Mouse (Mus musculus) embryonic facial prominence, embryonic 13.5 days (tissue): ENCODE results near the gene Cwc27. TPM values are rescaled to one million over a fixed set of nuclear protein-coding genes. Genes with fewer than 3 reads are reported as not detected.

Experiments
- ATAC-seq: fragments of 200-750 bp; cut with Nextera tagmentation; 2 replicates; pipeline ENCODE4 v1.8.0; 2017; ENCODE audit warnings: low read depth; ENCODE audit not compliant: insufficient number of reproducible peaks, insufficient read depth, low FRiP score, low TSS enrichment
- H3K27ac ChIP-seq: fragments of 300-500 bp; sonication (generic); 2 replicates; pipeline ENCODE4 v1.5.1; 2015; ENCODE audit warnings: moderate library complexity, mild to moderate bottlenecking, inconsistent platforms
- H3K27me3 ChIP-seq: fragments of 300-500 bp; sonication (generic); 2 replicates; pipeline ENCODE4 v1.6.1; 2015; ENCODE audit warnings: mild to moderate bottlenecking, inconsistent platforms
- H3K36me3 ChIP-seq: fragments of 300-500 bp; sonication (generic); 2 replicates; pipeline ENCODE4 v1.6.1; 2015; ENCODE audit warnings: mild to moderate bottlenecking, inconsistent platforms
- H3K4me1 ChIP-seq: fragments of 300-500 bp; sonication (generic); 2 replicates; pipeline ENCODE4 v1.6.1; 2015; ENCODE audit warnings: inconsistent platforms
- H3K4me2 ChIP-seq: fragments of 300-500 bp; sonication (generic); 2 replicates; pipeline ENCODE4 v1.6.1; 2015; ENCODE audit warnings: moderate library complexity, mild to moderate bottlenecking, inconsistent platforms
- H3K4me3 ChIP-seq: fragments of 300-500 bp; sonication (generic); 2 replicates; pipeline ENCODE4 v1.5.1; 2015; ENCODE audit warnings: mild to moderate bottlenecking, inconsistent platforms
- H3K9ac ChIP-seq: fragments of 300-500 bp; sonication (generic); 2 replicates; pipeline ENCODE4 v1.6.1; 2015; ENCODE audit warnings: mild to moderate bottlenecking, inconsistent platforms
- H3K9me3 ChIP-seq: fragments of 300-500 bp; sonication (generic); 2 replicates; pipeline ENCODE4 v1.6.1; 2016; ENCODE audit warnings: inconsistent platforms
- WGBS: fragments of 180-500 bp; shearing (Covaris S2); methylation state at CpG from one replicate; pipeline ENCODE4 v1.1.7; 2015; ENCODE audit warnings: mixed read lengths; 5-methylcytosine and 5-hydroxymethylcytosine counted together
- polyA plus RNA-seq: library from polyadenylated mRNA; unstranded; fragments of >200 nt; fragmentation: Nextera tagmentation; extraction: Ambion mirVana; gene quantifications from 2 replicates; pipeline ENCODE4 v1.2.1, GENCODE M21; 2015

Cwc27 gene
- polyA plus RNA-seq = 37.1 and 42.0 TPM in 2 replicates

DNA sequence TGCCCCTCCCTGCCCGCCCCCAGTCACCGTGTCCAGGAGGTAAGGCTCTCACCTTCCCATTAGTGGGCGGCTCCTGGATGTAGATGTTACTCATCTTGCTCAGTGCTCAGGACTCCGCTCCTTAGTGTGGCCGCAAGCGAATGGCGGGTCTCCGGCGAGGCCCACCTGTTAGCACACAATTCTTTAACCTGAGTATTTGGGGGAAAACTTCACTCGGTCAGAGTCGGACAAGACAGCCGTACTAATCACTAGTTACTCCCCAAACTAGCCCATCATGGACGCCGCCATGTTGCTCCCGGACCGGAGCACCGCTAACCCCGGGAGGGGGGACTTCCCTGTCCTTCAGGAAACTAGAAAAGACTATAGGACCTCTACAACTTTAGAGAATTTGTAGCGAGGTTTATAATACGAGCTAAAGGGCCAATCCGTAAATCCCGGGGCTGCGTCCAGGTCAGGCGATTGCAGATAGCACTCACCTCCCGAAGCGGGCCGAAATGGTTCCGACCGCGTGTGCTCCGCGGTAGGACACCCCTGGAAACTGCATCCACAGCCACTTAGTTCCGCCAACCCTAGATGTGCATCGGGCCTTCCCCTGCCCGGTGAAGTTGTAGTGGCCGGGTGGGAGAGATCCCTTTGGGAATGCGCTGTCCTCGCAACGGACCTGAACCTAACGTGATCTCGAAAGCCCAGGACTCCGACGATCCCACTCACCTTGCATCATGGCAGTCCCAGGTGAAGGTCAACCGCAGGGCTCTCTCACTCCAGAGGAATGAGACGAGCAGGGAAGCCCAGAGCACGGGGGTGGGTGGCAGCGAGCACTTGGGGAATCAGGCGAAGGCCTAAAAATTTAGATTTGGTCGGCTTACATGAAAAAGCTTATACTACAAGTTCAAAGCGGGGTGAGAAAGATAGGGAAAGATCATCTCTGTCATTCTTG lies at the start of gene Cwc27:
Cwc27 (minus strand) TSS at position 508 of the 937 bp plus-strand sequence.
- H3K4me3 ChIP-seq = peak within 1 kb of the TSS; percentile 67
- no peaks in the 10 kb centered on the region for H3K27me3 ChIP-seq
- peak within 1 kb of the TSS; percentile 83 for H3K27ac ChIP-seq
- no peaks in the 10 kb centered on the region for H3K9me3 ChIP-seq
- peak; percentile 93 for ATAC-seq
- WGBS = under 1% methylated on average over 50 of the region's 50 CpGs
- H3K4me1 ChIP-seq = peaks cover 15% of the 10 kb centered on the region
- peak within 1 kb of the TSS; percentile 90 for H3K9ac ChIP-seq
- H3K36me3 ChIP-seq = peaks cover 7% of the 10 kb centered on the region; the same call in 1 of the 2 replicates
- peak within 1 kb of the TSS; percentile 73 for H3K4me2 ChIP-seq

DNA sequence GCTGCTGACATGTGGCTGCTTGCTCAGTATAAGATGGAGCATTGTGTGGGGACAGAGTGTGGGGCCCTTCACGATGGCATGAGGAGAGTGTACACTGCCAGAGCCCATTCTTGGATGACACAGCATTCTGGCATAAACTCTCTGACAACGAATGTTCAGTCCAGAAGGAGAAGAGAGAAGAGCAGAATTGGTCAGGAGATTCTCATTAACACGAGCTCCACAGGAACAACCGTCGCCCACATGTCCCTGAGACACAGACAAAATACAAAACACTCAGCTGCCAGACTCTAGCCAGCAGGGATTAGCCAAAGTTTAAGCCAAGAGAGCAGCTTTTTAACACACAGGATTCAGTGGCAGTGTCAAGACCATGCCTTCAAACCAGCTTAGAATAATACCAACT lies 49.8 kb upstream of the Cwc27 start:
- Histone ChIP-seq H3K36me3 (no peaks in the 10 kb centered on the region), H3K4me3 (no peak overlapping the region), H3K9ac (no peak overlapping the region), H3K4me2 (no peak overlapping the region), H3K4me1 (peaks cover 7% of the 10 kb centered on the region), H3K9me3 (no peaks in the 10 kb centered on the region), H3K27me3 (peaks cover 22% of the 10 kb centered on the region), H3K27ac (no peak overlapping the region)
- WGBS = 81% methylated on average over 5 of the region's 5 CpGs
- no peak for ATAC-seq

DNA sequence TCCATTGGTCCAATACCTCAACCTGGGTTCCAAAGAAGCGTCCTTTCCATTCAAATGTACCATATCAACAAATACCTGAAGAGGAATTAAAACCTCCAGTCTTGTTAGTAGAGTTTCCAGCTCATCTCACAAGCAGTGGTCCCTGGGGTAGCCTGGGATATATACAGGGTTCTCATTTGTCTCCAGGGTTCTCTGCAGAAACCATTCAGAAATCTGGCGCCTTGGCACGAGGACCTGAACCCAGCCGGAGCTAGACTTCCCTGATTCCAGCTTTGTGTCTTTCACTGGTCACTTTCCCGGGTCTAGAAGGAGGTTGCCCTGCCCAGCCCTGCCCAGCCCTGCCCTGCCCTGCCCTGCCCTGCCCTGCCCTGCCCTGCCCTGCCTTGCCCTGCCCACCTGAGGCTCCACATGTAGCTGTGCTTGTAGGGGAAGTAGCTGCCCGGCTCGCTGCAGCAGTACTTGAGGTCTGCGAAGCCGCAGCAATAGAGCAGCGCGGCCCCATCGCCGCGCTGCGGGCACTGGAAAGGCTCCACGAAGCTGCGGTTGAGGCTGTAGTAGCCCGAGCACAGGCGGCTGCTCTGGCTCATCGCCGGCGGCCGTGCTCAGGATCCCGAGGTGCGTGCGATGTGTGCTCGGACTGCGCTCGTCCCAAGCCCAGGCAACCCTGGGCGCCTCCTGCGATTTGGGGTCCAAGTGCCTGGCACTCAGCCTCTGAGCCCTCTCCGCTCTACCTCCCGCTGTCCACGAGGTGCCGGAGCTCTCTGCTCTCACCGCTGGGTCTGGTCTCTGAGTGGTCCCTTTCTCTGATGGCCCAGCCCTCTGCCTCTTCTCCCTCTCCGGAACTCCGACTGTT lies 46.4 kb upstream of the Cwc27 start, which contains the start of gene Shisal2b:
Shisal2b (minus strand) TSS at position 767 of the 853 bp plus-strand sequence.
- ATAC-seq = peak; percentile 76; the same call in 1 of the 2 replicates
- WGBS = 4% methylated on average over 38 of the region's 38 CpGs
- Histone ChIP-seq H3K4me1 (peaks cover 5% of the 10 kb centered on the region), H3K27me3 (peaks cover 24% of the 10 kb centered on the region), H3K27ac (no peak within 1 kb of the TSS), H3K9me3 (no peaks in the 10 kb centered on the region), H3K4me2 (peak within 1 kb of the TSS; percentile 95), H3K36me3 (no peaks in the 10 kb centered on the region), H3K9ac (peak within 1 kb of the TSS; percentile 73), H3K4me3 (peak within 1 kb of the TSS; percentile 52)

DNA sequence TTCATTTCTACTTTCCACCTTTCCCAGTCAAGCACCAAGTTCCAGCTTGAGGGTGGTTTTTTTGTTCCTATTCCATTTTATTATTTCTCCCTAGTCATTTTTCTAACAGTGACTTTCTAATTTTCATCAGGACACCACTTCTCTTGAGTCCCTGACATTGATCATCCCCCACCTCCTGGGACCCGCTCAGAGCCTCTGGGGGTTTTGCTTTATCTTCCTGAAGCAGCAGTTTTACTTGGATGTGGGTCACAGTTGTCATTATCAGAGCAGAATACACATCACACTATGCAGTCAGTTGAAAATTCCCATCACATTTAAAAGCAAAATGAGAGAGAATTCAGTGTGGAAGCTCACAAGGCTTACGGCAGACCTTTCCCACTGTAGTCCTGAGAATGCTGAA lies 36.7 kb upstream of the Cwc27 start:
- ATAC-seq = no peak
- WGBS = 87% methylated on average over 2 of the region's 2 CpGs
- no peaks in the 10 kb centered on the region for H3K4me1 ChIP-seq
- H3K9ac ChIP-seq = no peak overlapping the region
- no peaks in the 10 kb centered on the region for H3K36me3 ChIP-seq
- no peak overlapping the region for H3K4me3 ChIP-seq
- no peaks in the 10 kb centered on the region for H3K27me3 ChIP-seq
- H3K27ac ChIP-seq = no peak overlapping the region
- no peak overlapping the region for H3K4me2 ChIP-seq
- no peaks in the 10 kb centered on the region for H3K9me3 ChIP-seq

DNA sequence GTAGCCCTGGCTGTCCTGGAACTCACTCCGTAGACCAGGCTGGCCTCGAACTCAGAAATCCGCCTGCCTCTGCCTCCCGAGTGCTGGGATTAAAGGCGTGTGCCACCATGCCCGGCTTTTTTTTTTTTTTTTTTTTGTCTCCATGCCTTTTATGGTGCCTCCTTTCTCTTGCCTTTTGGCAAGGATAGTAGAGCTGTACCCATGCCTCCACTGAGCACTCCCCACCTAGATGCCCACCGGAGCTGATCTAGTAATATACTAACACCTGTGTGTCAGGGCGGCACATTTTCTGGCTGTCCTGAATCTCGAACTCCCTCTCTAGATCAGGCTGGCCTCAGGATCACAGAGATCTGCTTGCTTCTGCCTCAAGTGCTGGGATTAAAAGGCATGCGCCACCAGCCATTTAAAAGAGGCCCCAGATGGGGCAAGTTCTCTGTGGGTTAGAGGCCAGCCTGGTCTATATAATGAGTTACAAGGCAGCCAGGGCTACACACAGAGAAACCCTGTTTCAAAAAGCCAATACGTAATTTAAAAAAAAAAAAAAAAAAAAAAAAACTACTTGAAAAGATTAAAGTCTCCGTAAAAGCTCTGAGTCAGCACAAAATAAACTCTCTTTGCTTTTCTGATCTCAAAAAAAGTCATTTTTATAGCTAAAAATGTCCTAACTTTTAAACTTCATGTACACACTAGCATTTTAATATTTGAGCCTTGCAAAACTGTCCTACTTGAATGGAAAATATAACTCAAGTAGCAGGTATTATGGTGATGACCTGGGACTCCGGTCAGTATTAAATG lies 26.6 kb upstream of the Cwc27 start:
- H3K27me3 ChIP-seq = no peaks in the 10 kb centered on the region
- no peak overlapping the region for H3K9ac ChIP-seq
- no peak for ATAC-seq
- 88% methylated on average over 10 of the region's 13 CpGs for WGBS
- H3K27ac ChIP-seq = no peak overlapping the region
- no peaks in the 10 kb centered on the region for H3K4me1 ChIP-seq
- H3K4me2 ChIP-seq = no peak overlapping the region
- no peaks in the 10 kb centered on the region for H3K9me3 ChIP-seq
- H3K4me3 ChIP-seq = no peak overlapping the region
- peaks cover 5% of the 10 kb centered on the region for H3K36me3 ChIP-seq

DNA sequence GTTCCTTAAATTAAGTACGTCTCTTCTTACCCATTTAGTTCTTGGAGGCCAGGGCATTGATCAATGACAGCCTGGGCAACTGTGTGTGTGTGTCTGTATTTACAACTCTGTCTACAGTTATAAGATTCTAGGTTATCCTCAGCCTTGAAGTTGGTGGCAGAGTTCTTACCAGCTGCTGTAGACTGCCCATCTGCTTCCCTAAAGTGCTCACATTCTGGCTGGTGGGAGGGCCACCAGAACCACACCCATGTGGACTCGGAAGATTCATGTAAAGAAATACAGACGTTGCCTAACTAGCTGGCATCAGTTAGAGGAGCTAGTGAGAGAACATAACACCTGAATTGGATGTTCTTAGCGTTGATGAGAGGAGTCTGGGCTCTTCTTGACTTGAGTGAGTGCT lies 25.0 kb upstream of the Cwc27 start:
- H3K4me1 ChIP-seq = no peaks in the 10 kb centered on the region
- no peak overlapping the region for H3K27ac ChIP-seq
- no peak overlapping the region for H3K4me3 ChIP-seq
- H3K4me2 ChIP-seq = no peak overlapping the region
- H3K9me3 ChIP-seq = no peaks in the 10 kb centered on the region
- peaks cover 13% of the 10 kb centered on the region for H3K36me3 ChIP-seq
- no peaks in the 10 kb centered on the region for H3K27me3 ChIP-seq
- ATAC-seq = no peak
- 68% methylated on average over 4 of the region's 4 CpGs for WGBS
- no peak overlapping the region for H3K9ac ChIP-seq

DNA sequence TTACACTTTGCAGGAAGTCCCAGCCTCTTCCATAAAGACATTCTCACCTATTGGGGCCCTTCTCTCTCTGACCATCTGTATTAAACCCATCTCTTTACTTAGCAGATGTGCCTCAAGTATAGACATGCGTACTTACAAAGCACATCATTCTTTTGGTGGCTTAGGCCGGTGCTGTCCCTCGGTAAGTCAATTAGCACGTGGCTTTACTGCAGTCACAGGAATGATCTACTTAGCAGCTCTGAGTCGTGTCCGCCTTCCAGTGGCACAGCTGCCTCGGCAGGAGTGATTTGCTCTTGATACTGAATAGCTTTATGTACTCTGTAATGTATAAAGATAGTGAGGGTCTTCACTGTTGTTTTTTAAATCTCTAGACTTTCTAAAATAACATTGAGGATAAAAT lies 20.7 kb upstream of the Cwc27 start:
- H3K4me2 ChIP-seq = no peak overlapping the region
- H3K27me3 ChIP-seq = no peaks in the 10 kb centered on the region
- no peak overlapping the region for H3K27ac ChIP-seq
- WGBS = 82% methylated on average over 7 of the region's 7 CpGs
- peaks cover 45% of the 10 kb centered on the region for H3K36me3 ChIP-seq
- H3K4me1 ChIP-seq = no peaks in the 10 kb centered on the region
- no peak overlapping the region for H3K4me3 ChIP-seq
- ATAC-seq = no peak
- H3K9me3 ChIP-seq = no peaks in the 10 kb centered on the region
- no peak overlapping the region for H3K9ac ChIP-seq

DNA sequence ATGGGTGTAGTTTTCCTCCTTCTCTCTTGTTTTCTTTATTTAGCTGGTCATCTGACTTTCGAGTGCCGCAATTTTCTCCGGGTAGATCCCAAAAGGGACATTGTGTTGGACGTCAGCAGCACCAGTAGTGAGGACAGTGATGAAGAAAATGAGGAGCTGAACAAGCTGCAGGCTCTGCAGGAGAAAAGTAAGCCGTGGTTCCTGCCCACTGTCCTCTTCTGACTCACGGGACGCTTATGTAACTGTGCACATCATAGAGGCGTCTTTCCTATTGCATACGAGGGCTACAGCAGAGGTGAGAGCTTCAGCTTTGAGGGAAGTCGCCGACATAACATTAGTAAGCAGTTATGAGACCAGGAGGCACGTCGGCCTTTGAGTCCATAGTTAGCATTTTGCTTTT lies 15.9 kb upstream of the Cwc27 start:
- ATAC-seq = no peak
- Histone ChIP-seq H3K27me3 (no peaks in the 10 kb centered on the region), H3K9me3 (peaks cover 4% of the 10 kb centered on the region), H3K4me3 (no peak overlapping the region), H3K4me1 (no peaks in the 10 kb centered on the region), H3K9ac (no peak overlapping the region), H3K4me2 (no peak overlapping the region), H3K27ac (no peak overlapping the region), H3K36me3 (peaks cover 78% of the 10 kb centered on the region)
- 94% methylated on average over 13 of the region's 13 CpGs for WGBS

DNA sequence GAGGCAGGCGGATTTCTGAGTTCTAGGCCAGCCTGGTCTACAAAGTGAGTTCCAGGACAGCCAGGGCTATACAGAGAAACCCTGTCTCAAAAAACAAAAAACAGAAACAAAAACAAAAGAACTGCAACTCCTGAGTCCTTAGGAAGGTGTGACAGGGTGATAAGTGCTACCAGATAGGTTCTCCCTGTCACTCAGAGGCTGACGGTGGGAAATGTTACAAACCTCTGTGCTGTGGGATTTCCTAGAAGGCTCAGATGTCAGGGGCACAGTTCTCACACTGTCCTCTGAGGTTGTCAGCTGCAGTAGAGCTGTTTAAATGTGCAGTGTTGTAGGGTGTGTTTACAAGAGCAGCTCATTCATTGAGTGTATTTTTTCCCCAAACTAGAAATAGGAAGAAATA lies 8.5 kb upstream of the Cwc27 start:
- peaks cover 7% of the 10 kb centered on the region for H3K9me3 ChIP-seq
- 60% methylated on average over 2 of the region's 2 CpGs for WGBS
- H3K36me3 ChIP-seq = peaks cover 38% of the 10 kb centered on the region
- 0 out of 2 replicates have a peak, but pooled peaks cover 5% of the 10 kb centered on the region for H3K4me1 ChIP-seq
- no peaks in the 10 kb centered on the region for H3K27me3 ChIP-seq
- H3K27ac ChIP-seq = no peak overlapping the region
- ATAC-seq = no peak
- no peak overlapping the region for H3K4me2 ChIP-seq
- no peak overlapping the region for H3K4me3 ChIP-seq
- H3K9ac ChIP-seq = no peak overlapping the region

DNA sequence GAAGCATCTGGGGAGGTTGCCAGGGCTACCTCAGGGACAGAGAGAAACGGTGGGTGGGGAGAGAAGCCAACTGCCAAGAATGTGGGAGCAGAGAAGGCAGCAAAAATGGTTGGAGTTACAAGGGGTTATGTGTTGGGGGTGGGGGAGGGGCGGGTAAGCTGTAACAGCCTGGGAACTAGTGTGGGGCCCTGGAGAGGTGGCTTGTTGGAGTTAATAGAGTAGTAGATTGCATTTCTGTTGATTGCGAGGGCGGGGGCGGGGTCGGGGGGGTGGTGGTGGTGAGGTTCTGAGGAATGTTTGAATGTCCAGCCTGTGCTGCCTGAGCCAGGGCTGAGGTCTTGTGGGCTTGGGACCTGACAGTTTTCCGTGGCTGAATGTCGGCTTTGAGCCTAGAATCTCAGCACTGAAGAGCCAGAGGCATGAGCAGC lies 5.5 kb upstream of the Cwc27 start:
- 9% methylated on average over 8 of the region's 8 CpGs for WGBS
- no peaks in the 10 kb centered on the region for H3K27me3 ChIP-seq
- H3K27ac ChIP-seq = peak overlapping the region; percentile 55
- H3K36me3 ChIP-seq = peaks cover 16% of the 10 kb centered on the region
- H3K4me1 ChIP-seq = peaks cover 16% of the 10 kb centered on the region
- 0 out of 2 replicates have a peak, but pooled peaks have one; percentile 43 for ATAC-seq
- no peaks in the 10 kb centered on the region for H3K9me3 ChIP-seq
- H3K4me3 ChIP-seq = no peak overlapping the region
- H3K4me2 ChIP-seq = peak overlapping the region; percentile 39
- H3K9ac ChIP-seq = no peak overlapping the region

DNA sequence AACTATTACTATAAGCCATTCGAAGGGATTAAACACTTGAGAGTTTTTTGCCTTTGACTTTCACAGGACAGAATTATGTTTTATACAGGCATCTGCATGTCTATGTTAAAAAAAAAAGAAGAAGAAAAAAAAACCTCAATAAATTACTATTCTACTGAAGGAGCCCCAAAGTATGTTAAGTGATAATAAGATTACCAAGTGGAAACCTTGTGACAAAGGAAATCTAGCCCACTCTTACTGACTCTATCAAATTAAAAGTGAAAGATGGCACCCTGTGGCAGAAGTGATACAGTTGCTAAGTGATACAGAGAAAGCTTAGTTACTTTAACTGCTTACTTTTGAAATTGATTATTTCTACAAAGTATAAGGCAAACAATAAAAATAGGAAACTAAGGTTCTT lies 5.0 kb upstream of the Cwc27 start:
- H3K4me3 ChIP-seq = no peak overlapping the region
- peak overlapping the region; percentile 55; the same call in 1 of the 2 replicates for H3K27ac ChIP-seq
- H3K4me1 ChIP-seq = peaks cover 16% of the 10 kb centered on the region
- no peak overlapping the region for H3K9ac ChIP-seq
- H3K9me3 ChIP-seq = no peaks in the 10 kb centered on the region
- no peaks in the 10 kb centered on the region for H3K27me3 ChIP-seq
- H3K36me3 ChIP-seq = peaks cover 11% of the 10 kb centered on the region
- H3K4me2 ChIP-seq = peak overlapping the region; percentile 39
- 78% methylated on average over 1 of the region's 1 CpGs for WGBS
- ATAC-seq = no peak
